Mouse (Mus musculus) ES-E14 (cell line): Measurements from ENCODE around the gene Sar1b. TPM values are rescaled to one million over a fixed set of nuclear protein-coding genes. Genes with fewer than 3 reads are reported as not detected.
"Not testable (repeated sequence)": the region's sequence is repeated elsewhere in the genome, so short reads cannot be mapped to it uniquely, and the experiment has no call there.

Source experiments
- DNase-seq: peaks from one replicate; pipeline ENCODE4 v3.0.0-alpha.2; 2013; ENCODE audit warnings: low read depth, low spot score
- H3K27ac ChIP-seq: 2 replicates; pipeline ENCODE4 v1.5.1; 2012; ENCODE audit warnings: low read depth, mild to moderate bottlenecking, low read length, moderate library complexity, mixed read lengths; ENCODE audit not compliant: poor library complexity, insufficient read depth, severe bottlenecking
- H3K36me3 ChIP-seq: 2 replicates; pipeline ENCODE4 v1.6.1; 2012; ENCODE audit warnings: mild to moderate bottlenecking, low read length, moderate library complexity, mixed read lengths; ENCODE audit not compliant: control insufficient read depth, poor library complexity, insufficient read depth, severe bottlenecking
- H3K4me1 ChIP-seq, 2 experiments: fragments of 150-350 bp in 1 of 2; sonication (generic) in 1 of 2; 2 replicates each; pipeline ENCODE4 v1.6.1; 2012; ENCODE audit warnings: low read length in 2 of 2, mild to moderate bottlenecking in 1 of 2, mixed read lengths in 1 of 2; ENCODE audit not compliant: control insufficient read depth in 2 of 2, insufficient read depth in 2 of 2, poor library complexity in 1 of 2
- H3K4me3 ChIP-seq, 2 experiments: fragments of 150-350 bp in 1 of 2; sonication (generic) in 1 of 2; 2 replicates each; pipeline ENCODE4 v1.5.1; 2012; ENCODE audit warnings: low read length in 2 of 2, low read depth in 1 of 2, mild to moderate bottlenecking in 1 of 2, mixed read lengths in 1 of 2; ENCODE audit not compliant: insufficient read depth in 1 of 2, poor library complexity in 1 of 2, severe bottlenecking in 1 of 2
- H3K9ac ChIP-seq: 2 replicates; pipeline ENCODE4 v1.6.1; 2012; ENCODE audit warnings: low read depth, mild to moderate bottlenecking, low read length, mixed read lengths; ENCODE audit not compliant: poor library complexity, insufficient read depth, severe bottlenecking
- H3K9me3 ChIP-seq: fragments of 150-350 bp; sonication (generic); 2 replicates; pipeline ENCODE4 v1.6.1; 2012; ENCODE audit warnings: low read depth, mild to moderate bottlenecking, low read length; ENCODE audit not compliant: control insufficient read depth, insufficient read depth
- CHD2 ChIP-seq: IDR thresholded peaks from 2 replicates; pipeline ENCODE4 v1.6.1; 2014; ENCODE audit warnings: mild to moderate bottlenecking, low read depth, low read length, inconsistent platforms
- HCFC1 ChIP-seq: IDR thresholded peaks from 2 replicates; pipeline ENCODE4 v1.6.1; 2012; ENCODE audit warnings: low read length, inconsistent platforms, borderline replicate concordance; ENCODE audit not compliant: insufficient read depth
- MAFK ChIP-seq: IDR thresholded peaks from 2 replicates; pipeline ENCODE4 v1.6.1; 2014; ENCODE audit warnings: mild to moderate bottlenecking, low read depth, low read length, inconsistent platforms; ENCODE audit not compliant: insufficient read depth
- ZC3H11A ChIP-seq: IDR thresholded peaks from 2 replicates; pipeline ENCODE4 v1.6.1; 2012; ENCODE audit warnings: low read depth, mild to moderate bottlenecking, inconsistent platforms, low read length, borderline replicate concordance
- ZNF384 ChIP-seq: IDR thresholded peaks from 2 replicates; pipeline ENCODE4 v1.6.1; 2012; ENCODE audit warnings: low read depth, low read length, inconsistent platforms
- in situ Hi-C, 2 experiments: fragments of 600-800 bp; cut with MboI; formaldehyde crosslinking; loops; one replicate each; pipeline ENCODE4 v1.15.1; 2025; ENCODE audit warnings: low sequenced_read_pairs in 2 of 2, inconsistent platforms in 1 of 2; ENCODE audit not compliant: unreplicated experiment in 2 of 2
- total RNA-seq: library from RNA; depleted of rRNA; stranded (reverse); fragments of 300-350 nt; gene quantifications from 2 replicates; pipeline ENCODE4 v1.2.3, GENCODE M21; 2012

The Sar1b gene
- total RNA-seq, 1 experiment = 86.1 TPM

- H3K4me1 ChIP-seq = no peaks in the 10 kb centered on the region
- DNase-seq = no peak
- H3K9ac ChIP-seq = no peak overlapping the region
- no peaks in the 10 kb centered on the region for H3K9me3 ChIP-seq
- in situ Hi-C loops = no loop called here
- H3K36me3 ChIP-seq = peaks cover 4% of the 10 kb centered on the region; the same call in 1 of the 2 replicates
- H3K27ac ChIP-seq = no peak overlapping the region
- no peak overlapping the region for H3K4me3 ChIP-seq
- no peak for TF ChIP-seq ZNF384
- no peak for TF ChIP-seq ZC3H11A
- TF ChIP-seq MAFK = no peak
- no peak for TF ChIP-seq CHD2
- no peak for TF ChIP-seq HCFC1
These were observed 14.0 kb downstream of the Sar1b start for GRCm38 (mm10) chr11:51777478-51777877.

- no peak overlapping the region for H3K4me3 ChIP-seq
- no peaks in the 10 kb centered on the region; a peak in 1 of 4 replicates for H3K4me1 ChIP-seq
- no peak overlapping the region for H3K27ac ChIP-seq
- no peak for DNase-seq
- H3K36me3 ChIP-seq = peaks cover 4% of the 10 kb centered on the region; the same call in 1 of the 2 replicates
- no peaks in the 10 kb centered on the region for H3K9me3 ChIP-seq
- no peak for TF ChIP-seq CHD2
- TF ChIP-seq HCFC1 = no peak
- TF ChIP-seq ZNF384 = no peak
- no peak for TF ChIP-seq MAFK
- no peak for TF ChIP-seq ZC3H11A
- in situ Hi-C loops = no loop called here
- H3K9ac ChIP-seq = no peak overlapping the region
These were observed 17.3 kb downstream of the Sar1b start for GRCm38 (mm10) chr11:51780773-51781267.

- Histone ChIP-seq H3K9me3 (no peaks in the 10 kb centered on the region), H3K4me3 (no peak overlapping the region), H3K9ac (no peak overlapping the region), H3K27ac (no peak overlapping the region), H3K36me3 (peaks cover 6% of the 10 kb centered on the region; the same call in 1 of the 2 replicates), H3K4me1 (no peaks in the 10 kb centered on the region; a peak in 1 of 4 replicates)
- in situ Hi-C loops = no loop called here
- no peak for DNase-seq
- no peak for TF ChIP-seq HCFC1
- TF ChIP-seq ZC3H11A = no peak
- TF ChIP-seq ZNF384 = no peak
- TF ChIP-seq CHD2 = no peak
- no peak for TF ChIP-seq MAFK
These were observed 19.2 kb downstream of the Sar1b start for GRCm38 (mm10) chr11:51782721-51783120.

GRCm38 (mm10) chr11:51785926-51786325, 22.4 kb downstream of the Sar1b start:
- Histone ChIP-seq H3K9ac (peak overlapping the region; percentile 24; the same call in 1 of the 2 replicates), H3K36me3 (peaks cover 8% of the 10 kb centered on the region; the same call in 1 of the 2 replicates), H3K9me3 (no peaks in the 10 kb centered on the region), H3K4me1 (no peaks in the 10 kb centered on the region; a peak in 1 of 4 replicates), H3K27ac (no peak overlapping the region), H3K4me3 (peak overlapping the region in 1 of 2 experiments; percentile 23; a peak in 1 of 4 replicates)
- TF ChIP-seq ZC3H11A (peak; percentile 17; the same call in 1 of the 2 replicates), ZNF384 (no peak)
- peak; percentile 67 for DNase-seq
- in situ Hi-C loops = no loop called here

- H3K9ac ChIP-seq, H3K36me3 ChIP-seq, H3K27ac ChIP-seq, H3K4me3 ChIP-seq, in situ Hi-C loops, H3K9me3 ChIP-seq, DNase-seq, H3K4me1 ChIP-seq: not testable (repeated sequence)
These were observed 26.2 kb downstream of the Sar1b start for GRCm38 (mm10) chr11:51789735-51790134.
